Mouse (Mus musculus) intestine, postnatal 0 days (tissue): ENCODE results near the gene Gm19426. TPM values are rescaled to one million over a fixed set of nuclear protein-coding genes. Genes with fewer than 3 reads are reported as not detected.

Experiments
- ATAC-seq: fragments of 200-750 bp; cut with Nextera tagmentation; 2 replicates; pipeline ENCODE4 v1.8.0; 2017; ENCODE audit warnings: mild to moderate bottlenecking, moderate TSS enrichment, moderate library complexity
- H3K27ac ChIP-seq: fragments of 300-500 bp; sonication (generic); 2 replicates; pipeline ENCODE4 v1.5.1; 2014; ENCODE audit warnings: mild to moderate bottlenecking, low read depth, low read length, moderate library complexity
- H3K27me3 ChIP-seq: fragments of 300-500 bp; sonication (generic); replicated peaks from 2 replicates; pipeline ENCODE4 v1.6.1; 2014; ENCODE audit warnings: low read length, mixed read lengths; ENCODE audit not compliant: control insufficient read depth, insufficient read depth
- H3K36me3 ChIP-seq: fragments of 300-500 bp; sonication (generic); 2 replicates; pipeline ENCODE4 v1.6.1; 2014; ENCODE audit warnings: mild to moderate bottlenecking, moderate library complexity; ENCODE audit not compliant: control insufficient read depth, insufficient read depth
- H3K4me1 ChIP-seq: fragments of 300-500 bp; sonication (generic); replicated peaks from 2 replicates; pipeline ENCODE4 v1.6.1; 2014; ENCODE audit warnings: antibody characterized with exemption, low read length, mixed read lengths; ENCODE audit not compliant: control insufficient read depth, insufficient read depth
- H3K4me2 ChIP-seq: fragments of 300-500 bp; sonication (generic); replicated peaks from 2 replicates; pipeline ENCODE4 v1.6.1; 2014; ENCODE audit warnings: low read depth, mild to moderate bottlenecking, moderate library complexity
- H3K4me3 ChIP-seq: fragments of 300-500 bp; sonication (generic); 2 replicates; pipeline ENCODE4 v1.5.1; 2014; ENCODE audit warnings: low read depth, low read length
- H3K9ac ChIP-seq: fragments of 300-500 bp; sonication (generic); 2 replicates; pipeline ENCODE4 v1.6.1; 2014; ENCODE audit warnings: mild to moderate bottlenecking, low read depth, low read length
- H3K9me3 ChIP-seq: fragments of 300-500 bp; sonication (generic); 2 replicates; pipeline ENCODE4 v1.6.1; 2016; ENCODE audit warnings: mixed run types; ENCODE audit not compliant: control insufficient read depth
- CTCF ChIP-seq: sonication (generic); IDR thresholded peaks from 2 replicates; pipeline ENCODE4 v1.5.1; 2016; ENCODE audit warnings: low read depth, mild to moderate bottlenecking, control low read depth, antibody characterized with exemption, moderate library complexity
- WGBS: fragments of 180-500 bp; shearing (Covaris S2); extraction: QIAGEN DNeasy Blood & Tissue Kit; methylation state at CpG from one replicate; pipeline ENCODE4 v1.1.7; 2014; 5-methylcytosine and 5-hydroxymethylcytosine counted together
- microRNA counts: library from miRNA; unstranded; fragments of <30 nt; microRNA quantifications from one replicate; lab custom pipeline; 2016
- microRNA-seq: library from miRNA; unstranded; fragments of <30 nt; microRNA quantifications from one replicate; pipeline ENCODE4, GENCODE M21; 2016
- polyA plus RNA-seq: library from polyadenylated mRNA; unstranded; fragments of >200 nt; fragmentation: Nextera tagmentation; extraction: Ambion mirVana; gene quantifications from 2 replicates; pipeline ENCODE4 v1.2.1, GENCODE M21; 2015

The Gm19426 gene
- polyA plus RNA-seq, 1 experiment from 2014 or later: 2.5 TPM

DNA sequence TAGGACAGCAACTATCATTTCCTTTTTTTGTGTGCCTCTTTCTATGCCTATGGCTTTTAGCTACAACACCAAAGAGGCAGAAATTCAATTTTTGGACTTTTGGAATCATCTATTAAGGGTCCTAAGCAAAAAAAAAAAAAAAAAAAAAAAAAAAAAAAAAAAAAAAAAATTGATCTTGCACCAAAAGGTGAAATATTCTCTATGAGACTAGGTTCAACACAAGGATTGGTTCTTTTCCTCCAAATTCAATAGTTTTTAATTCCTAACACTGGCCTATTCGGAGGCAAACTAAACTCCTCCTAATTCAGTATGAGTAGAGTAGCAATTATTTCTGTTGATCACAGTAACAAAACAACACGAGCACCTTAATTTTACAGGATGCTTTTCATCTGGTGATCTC, 31.6 kb downstream of the Gm19426 start:
- no peak for ATAC-seq
- H3K36me3 ChIP-seq: peaks cover 16% of the 10 kb centered on the region
- no peak overlapping the region for H3K9ac ChIP-seq
- no peak overlapping the region for H3K27ac ChIP-seq
- H3K27me3 ChIP-seq: no peaks in the 10 kb centered on the region
- no peak for TF ChIP-seq CTCF
- no peak overlapping the region for H3K4me3 ChIP-seq
- 0 out of 2 replicates have a peak, but pooled peaks cover 2% of the 10 kb centered on the region for H3K4me1 ChIP-seq
- no peaks in the 10 kb centered on the region for H3K9me3 ChIP-seq
- H3K4me2 ChIP-seq: no peak overlapping the region
- 88% methylated on average over 2 of the region's 2 CpGs for WGBS

DNA sequence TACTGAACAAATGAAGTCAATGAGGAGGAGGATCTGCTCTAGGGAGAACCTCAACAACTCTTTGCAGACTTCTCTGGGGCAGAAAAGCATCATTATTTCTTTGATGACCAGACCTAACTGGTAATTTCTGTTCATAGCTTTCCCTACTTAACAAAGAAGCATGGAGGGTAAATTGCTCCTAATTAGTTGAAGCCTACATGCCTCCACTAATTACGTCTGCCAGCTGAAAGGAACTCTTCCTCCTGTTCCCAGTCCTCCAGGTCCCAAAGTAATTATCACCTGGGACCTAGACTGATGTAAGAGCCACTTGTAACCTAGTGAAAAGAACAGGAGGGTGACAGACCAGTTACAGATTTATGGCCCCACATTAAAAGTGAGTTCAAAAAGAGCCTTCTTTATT, 35.9 kb downstream of the Gm19426 start:
- WGBS: 63% methylated on average over 1 of the region's 1 CpGs
- H3K36me3 ChIP-seq: peaks cover 33% of the 10 kb centered on the region
- no peak overlapping the region for H3K4me2 ChIP-seq

DNA sequence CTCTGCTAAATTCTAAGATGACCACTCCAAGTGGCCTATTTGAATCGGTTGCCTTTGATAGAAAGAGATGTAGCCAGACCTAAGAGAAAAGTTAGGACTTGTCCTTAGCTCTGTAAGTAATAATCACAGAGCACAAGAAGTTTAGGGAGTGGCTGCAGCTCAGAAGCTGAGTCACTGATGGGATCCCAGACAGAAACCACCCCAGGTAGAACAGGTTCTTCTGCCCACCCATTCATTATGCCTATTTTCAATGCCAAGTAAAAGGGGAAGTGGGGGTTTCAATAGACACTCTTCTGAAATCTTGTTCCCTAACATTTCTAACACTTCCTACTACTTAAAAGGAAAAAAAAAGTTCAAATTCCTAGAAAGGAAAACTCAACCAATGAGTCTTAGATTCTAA, 38.2 kb downstream of the Gm19426 start:
- Histone ChIP-seq H3K4me2 (no peak overlapping the region), H3K36me3 (peaks cover 30% of the 10 kb centered on the region), H3K4me1 (peaks cover 6% of the 10 kb centered on the region; the same call in 1 of the 2 replicates), H3K9ac (no peak overlapping the region), H3K27me3 (no peaks in the 10 kb centered on the region), H3K27ac (no peak overlapping the region), H3K4me3 (no peak overlapping the region), H3K9me3 (no peaks in the 10 kb centered on the region)
- no peak for ATAC-seq
- 85% methylated on average over 1 of the region's 1 CpGs for WGBS
- TF ChIP-seq CTCF: no peak

More for the DNA sequence above, 35.9 kb downstream of the Gm19426 start:
- no peak for ATAC-seq
- Histone ChIP-seq H3K4me3 (no peak overlapping the region), H3K9me3 (no peaks in the 10 kb centered on the region), H3K9ac (no peak overlapping the region), H3K4me1 (peaks cover 6% of the 10 kb centered on the region; the same call in 1 of the 2 replicates), H3K27me3 (no peaks in the 10 kb centered on the region), H3K27ac (no peak overlapping the region)
- no peak for TF ChIP-seq CTCF

DNA sequence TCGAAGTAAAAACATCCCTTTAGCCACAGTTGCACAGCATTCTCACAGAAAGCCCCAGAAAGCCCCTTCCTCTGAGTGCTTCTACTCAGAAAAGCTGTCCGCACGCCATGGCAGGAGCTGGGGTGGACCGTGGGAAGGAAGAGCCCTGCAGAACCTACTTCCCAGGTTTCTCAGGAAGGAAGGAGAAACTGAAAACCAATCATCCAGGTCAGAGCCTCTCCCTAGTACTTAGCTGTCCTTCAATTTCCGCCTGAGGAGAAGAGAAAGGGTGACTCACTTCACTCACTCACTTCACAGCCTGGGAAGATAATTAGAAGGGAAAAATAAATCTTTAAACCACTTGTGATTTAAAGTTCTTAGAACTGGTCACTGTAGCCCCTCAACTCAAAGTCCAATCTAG, 39.1 kb downstream of the Gm19426 start:
- peaks cover 24% of the 10 kb centered on the region for H3K36me3 ChIP-seq
- H3K27ac ChIP-seq: 0 out of 2 replicates have a peak overlapping the region, but pooled peaks have one; percentile 28
- H3K4me3 ChIP-seq: no peak overlapping the region
- H3K4me2 ChIP-seq: no peak overlapping the region
- TF ChIP-seq CTCF: no peak
- H3K9ac ChIP-seq: no peak overlapping the region
- no peaks in the 10 kb centered on the region for H3K9me3 ChIP-seq
- no peaks in the 10 kb centered on the region for H3K27me3 ChIP-seq
- ATAC-seq: 0 out of 2 replicates have a peak, but pooled peaks have one; percentile 36
- H3K4me1 ChIP-seq: peaks cover 6% of the 10 kb centered on the region; the same call in 1 of the 2 replicates
- 71% methylated on average over 5 of the region's 5 CpGs for WGBS

DNA sequence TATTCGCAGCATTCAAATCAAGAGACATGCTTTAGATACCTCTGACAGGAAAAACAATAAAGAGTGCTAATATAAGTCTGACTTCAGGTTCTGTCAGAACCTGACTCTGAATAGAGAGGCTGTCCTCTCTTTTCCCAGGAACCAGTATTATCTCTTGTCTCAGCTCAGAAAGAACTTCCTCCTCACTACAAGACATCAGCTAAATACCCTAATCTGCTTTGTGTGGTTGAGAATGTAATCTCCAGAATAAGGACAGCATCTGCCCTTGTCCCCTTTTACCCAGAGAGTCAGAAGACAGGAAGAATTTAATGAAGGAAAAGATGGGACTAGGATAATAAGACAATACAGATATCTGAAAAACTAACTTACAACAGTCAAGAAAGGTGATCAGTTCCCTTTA, 40.0 kb downstream of the Gm19426 start:
- no peaks in the 10 kb centered on the region for H3K9me3 ChIP-seq
- no peak for TF ChIP-seq CTCF
- ATAC-seq: no peak

DNA sequence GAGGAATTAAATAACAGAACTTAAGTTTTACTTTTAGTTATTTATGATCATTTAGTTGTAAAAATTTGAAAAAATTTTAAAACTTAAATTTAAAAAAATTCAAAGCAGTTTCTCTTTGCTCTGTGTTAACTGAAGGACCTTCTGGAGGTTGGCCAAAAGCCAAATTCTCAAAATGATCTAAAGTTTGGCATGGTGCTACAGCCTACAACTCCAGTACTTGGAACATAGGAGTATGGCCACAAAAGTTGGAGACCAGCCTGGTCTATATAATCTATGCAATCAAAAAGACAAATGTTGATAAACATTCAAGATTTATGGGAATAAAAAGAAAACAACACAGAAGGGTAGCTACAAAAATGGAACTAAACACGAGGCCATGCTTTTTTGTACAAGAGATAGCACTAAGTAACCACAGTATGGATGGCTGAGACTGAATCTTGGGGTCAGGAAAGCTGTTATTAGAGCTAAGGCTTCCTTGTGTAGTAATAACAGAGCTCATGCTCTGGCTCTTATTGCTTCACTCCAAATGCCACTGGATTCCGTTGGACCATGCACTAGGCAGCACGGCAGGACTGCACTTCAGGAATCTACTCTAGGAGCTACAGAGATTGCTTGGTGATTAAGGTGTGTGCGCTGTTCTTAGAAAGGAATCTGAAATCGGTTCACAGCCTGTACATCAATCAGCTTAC, 48.3 kb downstream of the Gm19426 start:
- peaks cover 40% of the 10 kb centered on the region for H3K36me3 ChIP-seq
- no peak for ATAC-seq

More for the DNA sequence above, 40.0 kb downstream of the Gm19426 start:
- H3K4me3 ChIP-seq: no peak overlapping the region
- peaks cover 24% of the 10 kb centered on the region for H3K36me3 ChIP-seq
- H3K27ac ChIP-seq: no peak overlapping the region
- no peaks in the 10 kb centered on the region for H3K27me3 ChIP-seq
- H3K9ac ChIP-seq: no peak overlapping the region
- 100% methylated on average over 1 of the region's 1 CpGs for WGBS
- H3K4me2 ChIP-seq: no peak overlapping the region
- peaks cover 6% of the 10 kb centered on the region; the same call in 1 of the 2 replicates for H3K4me1 ChIP-seq

More for the DNA sequence above, 48.3 kb downstream of the Gm19426 start:
- no peaks in the 10 kb centered on the region for H3K27me3 ChIP-seq
- H3K27ac ChIP-seq: no peak overlapping the region
- no peak for TF ChIP-seq CTCF
- H3K9ac ChIP-seq: no peak overlapping the region
- H3K9me3 ChIP-seq: no peaks in the 10 kb centered on the region
- no peak overlapping the region for H3K4me3 ChIP-seq
- no peaks in the 10 kb centered on the region for H3K4me1 ChIP-seq
- 65% methylated on average over 5 of the region's 5 CpGs for WGBS
- H3K4me2 ChIP-seq: no peak overlapping the region

MicroRNA genes within 50 kb of the gene (microRNA counts, 519-probe panel; counts per million panel counts)
- 5,741 counts per million, percentile 93 among the panel's probes with 10 or more counts for microRNA mmu-miR-130a (lab: Ali Mortazavi, UCI)

Small RNA genes lying within 50 kb of the gene (microRNA-seq; reads per million reads assigned to microRNA genes)
- gene Mir130a: 14,011 reads per million, percentile 95 among the genes with 10 or more reads in this experiment

Other genes with a start within 250 kb of the Gm19426 start
- 45.4 and 46.1 TPM in 2 replicates for gene Ctnnd1, start 92.9 kb downstream of the Gm19426 start, polyA plus RNA-seq
- gene Btbd18, start 84.6 kb downstream of the Gm19426 start, polyA plus RNA-seq: 0.07 TPM in 1 of 2 replicates, not detected in the other
- 83.4 and 90.7 TPM in 2 replicates for gene Selenoh, start 72.9 kb downstream of the Gm19426 start, polyA plus RNA-seq
- not detected in 2 replicates for gene Gm28635, start 65.6 kb downstream of the Gm19426 start, polyA plus RNA-seq
- 20.6 and 21.0 TPM in 2 replicates for gene Med19, start 65.3 kb downstream of the Gm19426 start, polyA plus RNA-seq
- 81.7 and 85.0 TPM in 2 replicates for gene Tmx2, start 64.5 kb downstream of the Gm19426 start, polyA plus RNA-seq
- gene Zdhhc5, start 28.5 kb downstream of the Gm19426 start, polyA plus RNA-seq: 27.6 and 28.4 TPM in 2 replicates
- 18.1 and 21.8 TPM in 2 replicates for gene Clp1, start 16.3 kb downstream of the Gm19426 start, polyA plus RNA-seq
- gene Ypel4, start 9.6 kb downstream of the Gm19426 start, polyA plus RNA-seq: 1.8 and 1.9 TPM in 2 replicates
- 49.4 and 50.7 TPM in 2 replicates for gene Serping1, start 31.8 kb upstream of the Gm19426 start, polyA plus RNA-seq
- gene Ube2l6, start 55.2 kb upstream of the Gm19426 start, polyA plus RNA-seq: 115 and 117 TPM in 2 replicates
- 0.46 and 0.81 TPM in 2 replicates for gene Smtnl1, start 79.0 kb upstream of the Gm19426 start, polyA plus RNA-seq
- 51.9 and 59.2 TPM in 2 replicates for gene Timm10, start 83.3 kb upstream of the Gm19426 start, polyA plus RNA-seq
- 3.6 and 4.1 TPM in 2 replicates for gene Slc43a1, start 95.2 kb upstream of the Gm19426 start, polyA plus RNA-seq
- 0.98 and 1.0 TPM in 2 replicates for gene Rtn4rl2, start 143.1 kb upstream of the Gm19426 start, polyA plus RNA-seq
- gene Slc43a3, start 192.9 kb upstream of the Gm19426 start, polyA plus RNA-seq: 42.5 and 48.0 TPM in 2 replicates
- not detected in 2 replicates for gene Prg2, start 236.8 kb upstream of the Gm19426 start, polyA plus RNA-seq
- not detected in 2 replicates for gene Prg3, start 244.6 kb upstream of the Gm19426 start, polyA plus RNA-seq